In the genomic region with DNA sequence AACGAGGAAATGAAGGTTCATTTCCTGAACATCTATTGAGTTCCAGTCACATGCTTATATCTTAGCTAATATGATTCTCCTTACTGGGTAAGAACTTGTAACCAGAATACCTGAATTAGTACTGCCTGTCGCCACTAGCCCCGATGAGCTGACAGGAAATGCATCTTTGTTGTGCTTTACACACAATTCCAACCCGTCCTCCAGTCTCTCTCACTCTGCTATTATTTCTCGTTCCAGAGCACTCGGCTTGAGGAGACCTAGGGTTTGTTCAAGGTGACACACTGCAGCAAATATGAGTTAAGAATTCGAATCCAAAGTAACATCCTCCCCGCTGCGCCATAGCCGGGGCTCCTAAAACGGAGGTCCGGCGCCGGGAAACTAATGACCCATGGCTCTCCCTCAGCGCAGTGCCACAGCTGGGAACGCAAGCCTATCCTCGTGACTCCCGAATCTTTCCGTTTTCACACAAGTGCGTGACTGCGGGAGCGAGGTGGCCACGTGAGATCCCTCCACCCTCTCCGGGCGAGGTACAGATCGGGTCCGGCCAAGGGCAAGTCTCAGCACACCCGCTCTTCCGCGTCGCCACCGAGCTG, we compare ENCODE assay signal across 8 mouse cellular contexts. TPM values are rescaled to one million over a fixed set of nuclear protein-coding genes. Genes with fewer than 3 reads are reported as not detected.
DNase-seq lines count a peak whose midpoint lies in the region; ATAC-seq and TF ChIP-seq lines count a peak whose summit lies in the region.

No protein-coding gene starts in this region.

- H3K9me3 ChIP-seq in heart, embryonic 14.5 days (ENCODE audit: control insufficient read depth, low read length): no peaks in the 10 kb centered on the region
- H3K9me3 ChIP-seq in ES-Bruce4 (replicated peaks; ENCODE audit: control insufficient read depth, insufficient read depth, low read length, poor library complexity, severe bottlenecking): no peaks in the 10 kb centered on the region
- H3K9me3 ChIP-seq in erythroblast, embryonic 14.5 days (ENCODE audit: control insufficient read depth, low read length): no peaks in the 10 kb centered on the region
- no peaks in the 10 kb centered on the region for H3K9me3 ChIP-seq in limb, embryonic 13.5 days

- no peak for TF ChIP-seq EP300 in ES-Bruce4 (IDR thresholded peaks at IDR 0.05; ENCODE audit: insufficient read depth, low read depth, low read length)

- ATAC-seq in heart, embryonic 14.5 days (ENCODE audit: insufficient number of reproducible peaks, insufficient read depth, low FRiP score, low read depth): no peak
- peak; percentile 55; the same call in 1 of the 2 replicates for ATAC-seq in limb, embryonic 13.5 days (ENCODE audit: low FRiP score, low read depth)

- H3K36me3 ChIP-seq in heart, embryonic 14.5 days (ENCODE audit: control insufficient read depth, insufficient read depth, low read length): peaks cover 31% of the 10 kb centered on the region
- peaks cover 34% of the 10 kb centered on the region for H3K36me3 ChIP-seq in ES-Bruce4 (ENCODE audit: control insufficient read depth, insufficient read depth, low read length, poor library complexity, severe bottlenecking)
- peaks cover 54% of the 10 kb centered on the region for H3K36me3 ChIP-seq in erythroblast, embryonic 14.5 days (ENCODE audit: control insufficient read depth)
- peaks cover 24% of the 10 kb centered on the region for H3K36me3 ChIP-seq in limb, embryonic 13.5 days

- peak; percentile 6 for TF ChIP-seq POLR2A in ES-Bruce4 (IDR thresholded peaks at IDR 0.05; ENCODE audit: insufficient read depth, low read length)
- TF ChIP-seq POLR2A in olfactory bulb, adult 2 months (IDR thresholded peaks at IDR 0.05; ENCODE audit: insufficient read depth, low read depth, low read length): no peak

- H3K9ac ChIP-seq in heart, embryonic 14.5 days (ENCODE audit: low read length): peak overlapping the region; percentile 88
- H3K9ac ChIP-seq in ES-Bruce4 (ENCODE audit: low read depth, poor library complexity, severe bottlenecking): peak overlapping the region; percentile 77
- peak overlapping the region; percentile 79 for H3K9ac ChIP-seq in limb, embryonic 13.5 days

- peak overlapping the region; percentile 72 for H3K4me2 ChIP-seq in heart, embryonic 14.5 days (ENCODE audit: low read length)
- H3K4me2 ChIP-seq in limb, embryonic 13.5 days (replicated peaks): peak overlapping the region; percentile 88

- no peaks in the 10 kb centered on the region for H3K27me3 ChIP-seq in heart, embryonic 14.5 days (ENCODE audit: control insufficient read depth, insufficient read depth, low read length)
- H3K27me3 ChIP-seq in ES-Bruce4 (ENCODE audit: control insufficient read depth, insufficient read depth, low read length, poor library complexity, severe bottlenecking): no peaks in the 10 kb centered on the region
- no peaks in the 10 kb centered on the region for H3K27me3 ChIP-seq in erythroblast, embryonic 14.5 days (ENCODE audit: control insufficient read depth)
- H3K27me3 ChIP-seq in limb, embryonic 13.5 days: no peaks in the 10 kb centered on the region

- H3K4me1 ChIP-seq in heart, embryonic 14.5 days (ENCODE audit: control insufficient read depth in 2 of 2, insufficient read depth in 2 of 2, low read length in 2 of 2): peaks cover 6 to 22% of the 10 kb centered on the region in 2 experiments
- H3K4me1 ChIP-seq in ES-Bruce4 (ENCODE audit: control insufficient read depth, insufficient read depth, low read length): peaks cover 4% of the 10 kb centered on the region
- H3K4me1 ChIP-seq in erythroblast, embryonic 14.5 days (ENCODE audit: control insufficient read depth): peaks cover 78% of the 10 kb centered on the region
- H3K4me1 ChIP-seq in limb, embryonic 13.5 days: peaks cover 20% of the 10 kb centered on the region
- H3K4me1 ChIP-seq in olfactory bulb, adult 2 months (ENCODE audit: control insufficient read depth, insufficient read depth, low read length): 0 out of 2 replicates have a peak, but pooled peaks cover 2% of the 10 kb centered on the region

- 1% methylated on average over 32 of the region's 32 CpGs for WGBS in heart, embryonic 14.5 days
- WGBS in limb, embryonic 13.5 days: 1% methylated on average over 32 of the region's 32 CpGs
- WGBS in olfactory bulb, adult 2 months: 2% methylated on average over 32 of the region's 32 CpGs

- H3K4me3 ChIP-seq in heart, embryonic 14.5 days (ENCODE audit: control insufficient read depth in 1 of 2, insufficient read depth in 1 of 2, low read depth in 1 of 2, low read length in 2 of 2): peak overlapping the region; percentile 67 to 83
- peak overlapping the region; percentile 89 for H3K4me3 ChIP-seq in ES-Bruce4 (ENCODE audit: low read depth, low read length)
- peak overlapping the region; percentile 97 for H3K4me3 ChIP-seq in erythroblast, embryonic 14.5 days (replicated peaks)
- H3K4me3 ChIP-seq in limb, embryonic 13.5 days: peak overlapping the region; percentile 80
- H3K4me3 ChIP-seq in olfactory bulb, adult 2 months (ENCODE audit: insufficient read depth, low read depth, low read length): peak overlapping the region; percentile 81

- no peak for DNase-seq in heart, adult 8-10 months (ENCODE audit: low spot score)
- no peak for DNase-seq in cerebellum, postnatal 10 days
- no peak for DNase-seq in cerebellum, adult 18-20 months

- peak overlapping the region; percentile 67 to 82 for H3K27ac ChIP-seq in heart, embryonic 14.5 days (replicated peaks in 1 of 2; ENCODE audit: control insufficient read depth in 1 of 2, insufficient read depth in 1 of 2, low read depth in 2 of 2, low read length in 2 of 2)
- H3K27ac ChIP-seq in ES-Bruce4 (ENCODE audit: insufficient read depth, low read length): peak overlapping the region; percentile 47
- peak overlapping the region; percentile 55 for H3K27ac ChIP-seq in limb, embryonic 13.5 days
- H3K27ac ChIP-seq in olfactory bulb, adult 2 months (ENCODE audit: insufficient read depth, low read depth, low read length): peak overlapping the region; percentile 55

- TF ChIP-seq CTCF in ES-Bruce4 (IDR thresholded peaks at IDR 0.05; ENCODE audit: low read depth, low read length): no peak
- TF ChIP-seq CTCF in olfactory bulb, adult 2 months (IDR thresholded peaks at IDR 0.05; ENCODE audit: insufficient read depth, low read depth, low read length): no peak

RNA-seq across cellular contexts. Expression of gene Slc20a1, which starts 0.6 kb away (rescaled TPM):
- 21.6 and 22.0 TPM in 2 replicates for polyA plus RNA-seq in heart, embryonic 14.5 days (2014; fragmentation: Nextera tagmentation; extraction: Ambion mirVana)
- total RNA-seq in heart, adult 8-10 months (2022): 10 to 100 TPM in 2 of 4 experiments, 1 to 10 TPM in 2; 7.6 to 13.2 (median 10.0) TPM
- 224 and 225 TPM in 2 replicates for polyA plus RNA-seq in ES-Bruce4 (2011; ENCODE audit: insufficient read depth, insufficient read length, low read depth, missing spikeins)
- 13.6 and 18.4 TPM in 2 replicates for polyA plus RNA-seq in erythroblast, embryonic 14.5 days (2012)
- 33.8 and 35.5 TPM in 2 replicates for polyA plus RNA-seq in limb, embryonic 13.5 days (2015; fragmentation: Nextera tagmentation; extraction: Ambion mirVana)
- 298 TPM in 1 of 2 replicates, not detected in the other for polyA plus RNA-seq in olfactory bulb, adult 2 months (2012; ENCODE audit: insufficient read depth, insufficient read length, low replicate concordance, missing spikeins)
